Mouse (Mus musculus) heart, embryonic 12.5 days (tissue): Measurements from ENCODE around the gene Minos1. TPM values are rescaled to one million over a fixed set of nuclear protein-coding genes. Genes with fewer than 3 reads are reported as not detected.

Experiments used
- ATAC-seq: fragments of 200-750 bp; cut with Nextera tagmentation; 2 replicates; pipeline ENCODE4 v1.8.0; 2017; ENCODE audit warnings: moderate TSS enrichment, moderate library complexity; ENCODE audit not compliant: insufficient number of reproducible peaks, low FRiP score
- H3K27ac ChIP-seq: fragments of 300-500 bp; sonication (generic); 2 replicates; pipeline ENCODE4 v1.5.1; 2016; ENCODE audit warnings: mild to moderate bottlenecking, moderate library complexity; ENCODE audit not compliant: poor library complexity, severe bottlenecking
- H3K27me3 ChIP-seq: fragments of 300-500 bp; sonication (generic); replicated peaks from 2 replicates; pipeline ENCODE4 v1.6.1; 2016; ENCODE audit warnings: mild to moderate bottlenecking, moderate library complexity
- H3K36me3 ChIP-seq: fragments of 300-500 bp; sonication (generic); 2 replicates; pipeline ENCODE4 v1.6.1; 2016; ENCODE audit warnings: mild to moderate bottlenecking, moderate library complexity
- H3K4me1 ChIP-seq: fragments of 300-500 bp; sonication (generic); replicated peaks from 2 replicates; pipeline ENCODE4 v1.6.1; 2016; ENCODE audit warnings: mild to moderate bottlenecking
- H3K4me2 ChIP-seq: fragments of 300-500 bp; sonication (generic); 2 replicates; pipeline ENCODE4 v1.6.1; 2016; ENCODE audit warnings: mild to moderate bottlenecking, moderate library complexity
- H3K4me3 ChIP-seq: fragments of 300-500 bp; sonication (generic); 2 replicates; pipeline ENCODE4 v1.5.1; 2016; ENCODE audit warnings: mild to moderate bottlenecking
- H3K9ac ChIP-seq: fragments of 300-500 bp; sonication (generic); 2 replicates; pipeline ENCODE4 v1.6.1; 2016; ENCODE audit warnings: mild to moderate bottlenecking, moderate library complexity
- H3K9me3 ChIP-seq: fragments of 300-500 bp; sonication (generic); replicated peaks from 2 replicates; pipeline ENCODE4 v1.6.1; 2016; ENCODE audit warnings: mild to moderate bottlenecking, moderate library complexity
- WGBS: fragments of 180-500 bp; shearing (Covaris S2); methylation state at CpG from one replicate; pipeline ENCODE4 v1.1.7; 2016; 5-methylcytosine and 5-hydroxymethylcytosine counted together
- polyA plus RNA-seq: library from polyadenylated mRNA; unstranded; fragments of >200 nt; fragmentation: Nextera tagmentation; extraction: Ambion mirVana; gene quantifications from 2 replicates; pipeline ENCODE4 v1.2.1, GENCODE M21; 2016

The Minos1 gene
- polyA plus RNA-seq, 1 experiment from 2014 or later, result 719 TPM

GRCm38 (mm10) chr4:139058029-139058428 is 72.9 kb downstream of the Minos1 start:
- no peaks in the 10 kb centered on the region for H3K9me3 ChIP-seq
- H3K27me3 ChIP-seq, result peaks cover 19% of the 10 kb centered on the region; the same call in 1 of the 2 replicates
- H3K4me1 ChIP-seq, result peaks cover 10% of the 10 kb centered on the region
- no peak for ATAC-seq
- H3K9ac ChIP-seq, result no peak overlapping the region
- H3K36me3 ChIP-seq, result no peaks in the 10 kb centered on the region
- no peak overlapping the region for H3K4me2 ChIP-seq
- H3K27ac ChIP-seq, result no peak overlapping the region
- WGBS, result 79% methylated on average over 5 of the region's 5 CpGs
- H3K4me3 ChIP-seq, result no peak overlapping the region

GRCm38 (mm10) chr4:139057291-139057690 is 73.6 kb downstream of the Minos1 start:
- peaks cover 19% of the 10 kb centered on the region; the same call in 1 of the 2 replicates for H3K27me3 ChIP-seq
- H3K4me3 ChIP-seq, result no peak overlapping the region
- peaks cover 10% of the 10 kb centered on the region for H3K4me1 ChIP-seq
- no peak for ATAC-seq
- 68% methylated on average over 5 of the region's 5 CpGs for WGBS
- H3K9me3 ChIP-seq, result no peaks in the 10 kb centered on the region
- H3K36me3 ChIP-seq, result no peaks in the 10 kb centered on the region
- no peak overlapping the region for H3K27ac ChIP-seq
- no peak overlapping the region for H3K4me2 ChIP-seq
- no peak overlapping the region for H3K9ac ChIP-seq

GRCm38 (mm10) chr4:139055744-139056143 is 75.2 kb downstream of the Minos1 start:
- WGBS, result 74% methylated on average over 3 of the region's 3 CpGs
- Histone ChIP-seq H3K4me2 (no peak overlapping the region), H3K27me3 (peaks cover 21% of the 10 kb centered on the region; the same call in 1 of the 2 replicates), H3K4me1 (peaks cover 10% of the 10 kb centered on the region), H3K36me3 (no peaks in the 10 kb centered on the region), H3K4me3 (no peak overlapping the region), H3K9ac (no peak overlapping the region), H3K9me3 (no peaks in the 10 kb centered on the region), H3K27ac (no peak overlapping the region)
- ATAC-seq, result no peak

GRCm38 (mm10) chr4:139055336-139055735 is 75.6 kb downstream of the Minos1 start:
- H3K4me3 ChIP-seq, result no peak overlapping the region
- no peak for ATAC-seq
- H3K9ac ChIP-seq, result no peak overlapping the region
- no peaks in the 10 kb centered on the region for H3K9me3 ChIP-seq
- 83% methylated on average over 4 of the region's 4 CpGs for WGBS
- H3K4me1 ChIP-seq, result peaks cover 10% of the 10 kb centered on the region
- H3K27me3 ChIP-seq, result peaks cover 18% of the 10 kb centered on the region; the same call in 1 of the 2 replicates
- no peaks in the 10 kb centered on the region for H3K36me3 ChIP-seq
- H3K27ac ChIP-seq, result no peak overlapping the region
- H3K4me2 ChIP-seq, result no peak overlapping the region

GRCm38 (mm10) chr4:139054300-139054923 is 76.5 kb downstream of the Minos1 start:
- ATAC-seq, result no peak
- Histone ChIP-seq H3K27ac (no peak overlapping the region), H3K4me2 (no peak overlapping the region), H3K4me3 (no peak overlapping the region), H3K9me3 (no peaks in the 10 kb centered on the region), H3K9ac (no peak overlapping the region), H3K36me3 (no peaks in the 10 kb centered on the region), H3K27me3 (peaks cover 11% of the 10 kb centered on the region; the same call in 1 of the 2 replicates), H3K4me1 (peaks cover 10% of the 10 kb centered on the region)
- 42% methylated on average over 9 of the region's 9 CpGs for WGBS

GRCm38 (mm10) chr4:139053391-139053790 is 77.5 kb downstream of the Minos1 start:
- no peak overlapping the region for H3K4me3 ChIP-seq
- H3K9ac ChIP-seq, result no peak overlapping the region
- ATAC-seq, result no peak
- H3K9me3 ChIP-seq, result no peaks in the 10 kb centered on the region; the same call in 1 of the 2 replicates
- 51% methylated on average over 5 of the region's 5 CpGs for WGBS
- no peaks in the 10 kb centered on the region for H3K36me3 ChIP-seq
- H3K27ac ChIP-seq, result no peak overlapping the region
- H3K27me3 ChIP-seq, result 0 out of 2 replicates have a peak, but pooled peaks cover 8% of the 10 kb centered on the region
- H3K4me1 ChIP-seq, result peaks cover 10% of the 10 kb centered on the region
- no peak overlapping the region for H3K4me2 ChIP-seq

GRCm38 (mm10) chr4:139052796-139053195 is 78.1 kb downstream of the Minos1 start:
- Histone ChIP-seq H3K27ac (no peak overlapping the region), H3K36me3 (no peaks in the 10 kb centered on the region), H3K4me2 (no peak overlapping the region), H3K4me3 (no peak overlapping the region), H3K27me3 (0 out of 2 replicates have a peak, but pooled peaks cover 3% of the 10 kb centered on the region), H3K9ac (no peak overlapping the region), H3K9me3 (peaks cover 4% of the 10 kb centered on the region; the same call in 1 of the 2 replicates), H3K4me1 (peaks cover 10% of the 10 kb centered on the region)
- 80% methylated on average over 7 of the region's 7 CpGs for WGBS
- no peak for ATAC-seq

Other genes with a start within 250 kb of the Minos1 start
- 3.6 and 3.8 TPM in 2 replicates for gene Otud3, start 217.2 kb downstream of the Minos1 start, polyA plus RNA-seq
- not detected in 2 replicates for gene Rnf186, start 164.0 kb downstream of the Minos1 start, polyA plus RNA-seq
- gene Tmco4, start 158.2 kb downstream of the Minos1 start, polyA plus RNA-seq, result 5.4 and 5.5 TPM in 2 replicates
- not detected in 2 replicates for gene Htr6, start 55.5 kb downstream of the Minos1 start, polyA plus RNA-seq
- 10.1 and 10.6 TPM in 2 replicates for gene Nbl1, start 38.1 kb downstream of the Minos1 start, polyA plus RNA-seq
- 395 and 402 TPM in 2 replicates for gene Capzb, start 61.8 kb upstream of the Minos1 start, polyA plus RNA-seq
- gene Pqlc2, start 179.6 kb upstream of the Minos1 start, polyA plus RNA-seq, result 10.6 and 11.3 TPM in 2 replicates
- gene Akr7a5, start 179.6 kb upstream of the Minos1 start, polyA plus RNA-seq, result 51.5 and 54.1 TPM in 2 replicates
- 77.1 and 77.9 TPM in 2 replicates for gene Mrto4, start 221.5 kb upstream of the Minos1 start, polyA plus RNA-seq
- gene Emc1, start 221.5 kb upstream of the Minos1 start, polyA plus RNA-seq, result 52.0 and 52.6 TPM in 2 replicates
- gene Ubr4, start 221.5 kb upstream of the Minos1 start, polyA plus RNA-seq, result 64.9 and 65.4 TPM in 2 replicates